Mouse (Mus musculus) adrenal gland, postnatal 25 days (tissue): Measurements from ENCODE around the gene Efna3. TPM values are rescaled to one million over a fixed set of nuclear protein-coding genes. Genes with fewer than 3 reads are reported as not detected.

Experiments used
- DNase-seq: peaks from one replicate; pipeline ENCODE4 v3.0.0; 2021; ENCODE audit warnings: mixed read lengths
- total RNA-seq: library from RNA; stranded (reverse); gene quantifications from 2 replicates; pipeline ENCODE4 v1.2.3, GENCODE M21; 2021

Efna3 gene
- total RNA-seq, 1 experiment from 2014 or later, result 0.27 TPM

GRCm38 (mm10) chr3:89284261-89284660, 38.5 kb downstream of the Efna3 start:
- DNase-seq, result no peak

- no peak for DNase-seq
These were observed 40.5 kb downstream of the Efna3 start for GRCm38 (mm10) chr3:89282291-89282643.

GRCm38 (mm10) chr3:89281579-89282290, 41.0 kb downstream of the Efna3 start:
- peak; percentile 87 for DNase-seq

GRCm38 (mm10) chr3:89280606-89281511, 41.9 kb downstream of the Efna3 start, which contains the start of gene Efna1:
Gene Efna1, minus strand, starts transcription at chr3:89281142.
- DNase-seq, result peak; percentile 47

GRCm38 (mm10) chr3:89280050-89280605, 42.6 kb downstream of the Efna3 start:
- no peak for DNase-seq

GRCm38 (mm10) chr3:89279153-89279890, 43.4 kb downstream of the Efna3 start:
- peak; percentile 88 for DNase-seq

- DNase-seq, result no peak
These were observed 44.1 kb downstream of the Efna3 start for GRCm38 (mm10) chr3:89278643-89279042.

GRCm38 (mm10) chr3:89278107-89278506, 44.7 kb downstream of the Efna3 start:
- DNase-seq, result no peak

GRCm38 (mm10) chr3:89277281-89278021, 45.3 kb downstream of the Efna3 start:
- no peak for DNase-seq

- DNase-seq, result no peak
These were observed 46.7 kb downstream of the Efna3 start for GRCm38 (mm10) chr3:89276061-89276460.

GRCm38 (mm10) chr3:89271760-89272159, 51.0 kb downstream of the Efna3 start:
- no peak for DNase-seq

- peak; percentile 69 for DNase-seq
These were observed 51.9 kb downstream of the Efna3 start for GRCm38 (mm10) chr3:89270891-89271290.

GRCm38 (mm10) chr3:89270051-89270755, 52.6 kb downstream of the Efna3 start, which contains the start of gene Slc50a1:
Gene Slc50a1, minus strand, starts transcription at chr3:89270570.
- DNase-seq, result peak; percentile 92

- DNase-seq, result no peak
These were observed 53.8 kb downstream of the Efna3 start for GRCm38 (mm10) chr3:89268916-89269315.

- peak; percentile 74 for DNase-seq
These were observed 56.3 kb downstream of the Efna3 start for GRCm38 (mm10) chr3:89266439-89266893.

Other genes starting within 250 kb of the Efna3 start
- gene Rusc1, start 229.7 kb downstream of the Efna3 start, total RNA-seq, result 21.6 and 30.2 TPM in 2 replicates
- 0.39 TPM in 1 of 2 replicates, not detected in the other for gene Gm43738, start 221.9 kb downstream of the Efna3 start, total RNA-seq
- 830 and 852 TPM in 2 replicates for gene Fdps, start 221.0 kb downstream of the Efna3 start, total RNA-seq
- 1.6 TPM in 1 of 2 replicates, not detected in the other for gene Pklr, start 186.8 kb downstream of the Efna3 start, total RNA-seq
- gene Hcn3, start 162.8 kb downstream of the Efna3 start, total RNA-seq, result 9.3 and 17.7 TPM in 2 replicates
- 98.4 and 103 TPM in 2 replicates for gene Clk2, start 158.2 kb downstream of the Efna3 start, total RNA-seq
- gene Scamp3, start 145.5 kb downstream of the Efna3 start, total RNA-seq, result 98.4 and 112 TPM in 2 replicates
- 17.1 and 23.7 TPM in 2 replicates for gene Fam189b, start 139.8 kb downstream of the Efna3 start, total RNA-seq
- gene Gba, start 120.0 kb downstream of the Efna3 start, total RNA-seq, result 72.4 and 79.0 TPM in 2 replicates
- gene Thbs3, start 107.8 kb downstream of the Efna3 start, total RNA-seq, result 6.1 and 8.7 TPM in 2 replicates
- gene Mtx1, start 95.9 kb downstream of the Efna3 start, total RNA-seq, result 143 and 154 TPM in 2 replicates
- gene Muc1, start 93.9 kb downstream of the Efna3 start, total RNA-seq, result not detected in 2 replicates
- 126 and 127 TPM in 2 replicates for gene Krtcap2, start 77.0 kb downstream of the Efna3 start, total RNA-seq
- 2.6 and 3.2 TPM in 2 replicates for gene Trim46, start 76.7 kb downstream of the Efna3 start, total RNA-seq
- gene Dpm3, start 63.6 kb downstream of the Efna3 start, total RNA-seq, result 106 and 137 TPM in 2 replicates
- 44.7 and 51.4 TPM in 2 replicates for gene Slc50a1, start 52.4 kb downstream of the Efna3 start, total RNA-seq
- gene Efna1, start 41.8 kb downstream of the Efna3 start, total RNA-seq, result 11.6 and 17.2 TPM in 2 replicates
- 1.7 TPM in 1 of 2 replicates, not detected in the other for gene Efna4, start 15.1 kb upstream of the Efna3 start, total RNA-seq
- gene Adam15, start 27.0 kb upstream of the Efna3 start, total RNA-seq, result 50.4 and 65.1 TPM in 2 replicates
- 0.38 and 0.76 TPM in 2 replicates for gene Dcst2, start 39.0 kb upstream of the Efna3 start, total RNA-seq
- 0.55 TPM in 1 of 2 replicates, not detected in the other for gene Dcst1, start 42.3 kb upstream of the Efna3 start, total RNA-seq
- gene Zbtb7b, start 71.8 kb upstream of the Efna3 start, total RNA-seq, result 98.2 and 110 TPM in 2 replicates
- gene Lenep, start 79.8 kb upstream of the Efna3 start, total RNA-seq, result 3.1 TPM in 1 of 2 replicates, not detected in the other
- gene Flad1, start 88.9 kb upstream of the Efna3 start, total RNA-seq, result 34.7 and 35.4 TPM in 2 replicates
- gene Cks1b, start 95.4 kb upstream of the Efna3 start, total RNA-seq, result 24.8 and 26.2 TPM in 2 replicates
- gene Shc1, start 95.5 kb upstream of the Efna3 start, total RNA-seq, result 74.4 and 101 TPM in 2 replicates
- gene Pygo2, start 107.2 kb upstream of the Efna3 start, total RNA-seq, result 38.6 and 46.8 TPM in 2 replicates
- gene Pbxip1, start 113.7 kb upstream of the Efna3 start, total RNA-seq, result 37.9 and 51.1 TPM in 2 replicates
- 31.7 and 53.8 TPM in 2 replicates for gene Pmvk, start 131.6 kb upstream of the Efna3 start, total RNA-seq
- 4.1 and 5.5 TPM in 2 replicates for gene Kcnn3, start 197.2 kb upstream of the Efna3 start, total RNA-seq